Mouse (Mus musculus) MEL (cell line): Measurements from ENCODE around the gene Cyth3. TPM values are rescaled to one million over a fixed set of nuclear protein-coding genes. Genes with fewer than 3 reads are reported as not detected.

ENCODE experiments used
- DNase-seq: peaks from one replicate; pipeline ENCODE4 v3.0.0; 2011; ENCODE audit warnings: low read depth, low spot score
- H3K27ac ChIP-seq: 2 replicates; pipeline ENCODE4 v1.5.1; 2012; ENCODE audit warnings: low read depth, mild to moderate bottlenecking, control low read depth, low read length, moderate library complexity; ENCODE audit not compliant: control insufficient read depth
- H3K27me3 ChIP-seq, 2 experiments: fragments of 150-350 bp in 1 of 2; sonication (generic) in 1 of 2; 2 replicates each; pipeline ENCODE4 v1.6.1; 2012; ENCODE audit warnings: low read length in 2 of 2, mild to moderate bottlenecking in 2 of 2, improper control_type of control experiment in 1 of 2, moderate library complexity in 1 of 2; ENCODE audit not compliant: insufficient read depth in 2 of 2, control insufficient read depth in 1 of 2
- H3K36me3 ChIP-seq, 2 experiments: 2 replicates each; pipeline ENCODE4 v1.6.1; 2012 to 2014; ENCODE audit warnings: low read length in 2 of 2, improper control_type of control experiment in 1 of 2, inconsistent platforms in 1 of 2, mild to moderate bottlenecking in 1 of 2; ENCODE audit not compliant: insufficient read depth in 2 of 2, control insufficient read depth in 1 of 2
- H3K4me1 ChIP-seq, 2 experiments: fragments of 150-350 bp in 1 of 2; sonication (generic) in 1 of 2; 2 replicates each; pipeline ENCODE4 v1.6.1; 2012; ENCODE audit warnings: low read length in 2 of 2, improper control_type of control experiment in 1 of 2, mild to moderate bottlenecking in 1 of 2; ENCODE audit not compliant: insufficient read depth in 2 of 2, control insufficient read depth in 1 of 2
- H3K4me3 ChIP-seq, 2 experiments: fragments of 150-350 bp in 1 of 2; sonication (generic) in 1 of 2; 2 replicates each; pipeline ENCODE4 v1.5.1; 2012; ENCODE audit warnings: low read depth in 2 of 2, low read length in 2 of 2, mild to moderate bottlenecking in 2 of 2, moderate library complexity in 2 of 2, control low read depth in 1 of 2, improper control_type of control experiment in 1 of 2; ENCODE audit not compliant: control insufficient read depth in 1 of 2, insufficient read depth in 1 of 2
- H3K79me2 ChIP-seq: 2 replicates; pipeline ENCODE4 v1.6.1; 2012; ENCODE audit warnings: mild to moderate bottlenecking, low read length, moderate library complexity; ENCODE audit not compliant: control insufficient read depth, poor library complexity, insufficient read depth
- H3K9ac ChIP-seq: 2 replicates; pipeline ENCODE4 v1.6.1; 2012; ENCODE audit warnings: low read depth, mild to moderate bottlenecking, control low read depth, low read length, moderate library complexity; ENCODE audit not compliant: control insufficient read depth, poor library complexity, severe bottlenecking
- H3K9me3 ChIP-seq: fragments of 150-350 bp; sonication (generic); replicated peaks from 2 replicates; pipeline ENCODE4 v1.6.1; 2012; ENCODE audit warnings: mild to moderate bottlenecking, low read length, improper control_type of control experiment, moderate library complexity; ENCODE audit not compliant: insufficient read depth
- BHLHE40 ChIP-seq: IDR thresholded peaks from 2 replicates; pipeline ENCODE4 v1.6.1; 2012; ENCODE audit warnings: low read depth, mild to moderate bottlenecking, inconsistent platforms, low read length, improper control_type of control experiment, borderline replicate concordance
- CHD1 ChIP-seq: IDR thresholded peaks from 2 replicates; pipeline ENCODE4 v1.6.1; 2012; ENCODE audit warnings: low read depth, mild to moderate bottlenecking, inconsistent platforms, low read length, improper control_type of control experiment
- CHD2 ChIP-seq: IDR thresholded peaks from 2 replicates; pipeline ENCODE4 v1.6.1; 2011; ENCODE audit warnings: low read length, improper control_type of control experiment
- CTCF ChIP-seq, 3 experiments: IDR thresholded peaks in 2 of 3; conservative IDR thresholded peaks in 1 of 3; 2 replicates each; pipeline ENCODE4 v1.5.1; 2011 to 2012; ENCODE audit warnings: low read length in 3 of 3, low read depth in 2 of 3, mild to moderate bottlenecking in 2 of 3, improper control_type of control experiment in 1 of 3, inconsistent platforms in 1 of 3, mixed read lengths in 1 of 3, moderate library complexity in 1 of 3; ENCODE audit not compliant: control insufficient read depth in 1 of 3, insufficient read depth in 1 of 3, poor library complexity in 1 of 3, severe bottlenecking in 1 of 3
- E2F4 ChIP-seq: IDR thresholded peaks from 2 replicates; pipeline ENCODE4 v1.6.1; 2011; ENCODE audit warnings: low read depth, low read length, improper control_type of control experiment, borderline replicate concordance
- ELF1 ChIP-seq: IDR thresholded peaks from 2 replicates; pipeline ENCODE4 v1.6.1; 2014; ENCODE audit warnings: low read depth, mild to moderate bottlenecking, inconsistent platforms, low read length, improper control_type of control experiment, moderate library complexity
- EP300 ChIP-seq, 2 experiments: IDR thresholded peaks; 2 replicates each; pipeline ENCODE4 v1.6.1; 2011; ENCODE audit warnings: improper control_type of control experiment in 2 of 2, low read length in 2 of 2, low read depth in 1 of 2, mild to moderate bottlenecking in 1 of 2
- ETS1 ChIP-seq: IDR thresholded peaks from 2 replicates; pipeline ENCODE4 v1.6.1; 2012; ENCODE audit warnings: low read depth, mild to moderate bottlenecking, inconsistent platforms, low read length, improper control_type of control experiment, moderate library complexity
- GABPA ChIP-seq: IDR thresholded peaks from 2 replicates; pipeline ENCODE4 v1.6.1; 2012; ENCODE audit warnings: low read depth, mild to moderate bottlenecking, inconsistent platforms, low read length, improper control_type of control experiment, moderate library complexity
- GATA1 ChIP-seq: IDR thresholded peaks from 2 replicates; pipeline ENCODE4 v1.6.1; 2011; ENCODE audit warnings: low read depth, low read length, improper control_type of control experiment
- JUND ChIP-seq: IDR thresholded peaks from 2 replicates; pipeline ENCODE4 v1.6.1; 2011; ENCODE audit warnings: low read depth, mild to moderate bottlenecking, improper control_type of control experiment, low read length
- KAT2A ChIP-seq: conservative IDR thresholded peaks from 2 replicates; pipeline ENCODE4 v1.6.1; 2012; ENCODE audit warnings: low read depth, low read length, improper control_type of control experiment, inconsistent platforms
- MAFK ChIP-seq: IDR thresholded peaks from 2 replicates; pipeline ENCODE4 v1.6.1; 2011; ENCODE audit warnings: low read depth, mild to moderate bottlenecking, low read length, improper control_type of control experiment, borderline replicate concordance
- MAX ChIP-seq: IDR thresholded peaks from 2 replicates; pipeline ENCODE4 v1.6.1; 2011; ENCODE audit warnings: low read length, improper control_type of control experiment
- MAZ ChIP-seq: IDR thresholded peaks from 2 replicates; pipeline ENCODE4 v1.6.1; 2012; ENCODE audit warnings: low read depth, mild to moderate bottlenecking, inconsistent platforms, low read length, improper control_type of control experiment
- MEF2A ChIP-seq: IDR thresholded peaks from 2 replicates; pipeline ENCODE4 v1.6.1; 2014; ENCODE audit warnings: low read depth, mild to moderate bottlenecking, inconsistent platforms, low read length, improper control_type of control experiment; ENCODE audit not compliant: poor library complexity, insufficient replicate concordance, severe bottlenecking; ENCODE audit errors: extremely low read depth
- MXI1 ChIP-seq: IDR thresholded peaks from 2 replicates; pipeline ENCODE4 v1.6.1; 2011; ENCODE audit warnings: mild to moderate bottlenecking, low read depth, low read length, improper control_type of control experiment
- MYB ChIP-seq: IDR thresholded peaks from 2 replicates; pipeline ENCODE4 v1.6.1; 2011; ENCODE audit warnings: mild to moderate bottlenecking, low read depth, low read length, improper control_type of control experiment
- MYC ChIP-seq: IDR thresholded peaks from 2 replicates; pipeline ENCODE4 v1.6.1; 2011; ENCODE audit warnings: low read depth, mild to moderate bottlenecking, low read length, improper control_type of control experiment, moderate library complexity
- POLR2A ChIP-seq, 2 experiments: IDR thresholded peaks; 2 replicates each; pipeline ENCODE4 v1.6.1; 2011 to 2012; ENCODE audit warnings: low read length in 2 of 2, mild to moderate bottlenecking in 2 of 2, control low read depth in 1 of 2, improper control_type of control experiment in 1 of 2, low read depth in 1 of 2, moderate library complexity in 1 of 2; ENCODE audit not compliant: control insufficient read depth in 1 of 2, insufficient read depth in 1 of 2, poor library complexity in 1 of 2
- POLR2AphosphoS2 ChIP-seq: IDR thresholded peaks from 2 replicates; pipeline ENCODE4 v1.6.1; 2011; ENCODE audit warnings: low read length, improper control_type of control experiment
- POLR2AphosphoS5 ChIP-seq: IDR thresholded peaks from 2 replicates; pipeline ENCODE4 v1.6.1; 2012; ENCODE audit warnings: low read depth, borderline replicate concordance, mild to moderate bottlenecking, inconsistent platforms, low read length, moderate library complexity, mixed read lengths
- RAD21 ChIP-seq: IDR thresholded peaks from 2 replicates; pipeline ENCODE4 v1.6.1; 2011; ENCODE audit warnings: mild to moderate bottlenecking, low read depth, low read length, improper control_type of control experiment
- RCOR1 ChIP-seq: IDR thresholded peaks from 2 replicates; pipeline ENCODE4 v1.6.1; 2012; ENCODE audit warnings: low read depth, mild to moderate bottlenecking, inconsistent platforms, low read length, improper control_type of control experiment
- SIN3A ChIP-seq: IDR thresholded peaks from 2 replicates; pipeline ENCODE4 v1.6.1; 2012; ENCODE audit warnings: low read length, improper control_type of control experiment, inconsistent platforms
- SMC3 ChIP-seq: IDR thresholded peaks from 2 replicates; pipeline ENCODE4 v1.6.1; 2011; ENCODE audit warnings: low read depth, low read length, improper control_type of control experiment
- TAL1 ChIP-seq: IDR thresholded peaks from 2 replicates; pipeline ENCODE4 v1.6.1; 2012; ENCODE audit warnings: mild to moderate bottlenecking, inconsistent platforms, low read length, moderate library complexity, mixed read lengths
- TBP ChIP-seq: IDR thresholded peaks from 2 replicates; pipeline ENCODE4 v1.8.0; 2011; ENCODE audit warnings: low read depth, low read length, improper control_type of control experiment
- TCF12 ChIP-seq: IDR thresholded peaks from 2 replicates; pipeline ENCODE4 v1.6.1; 2014; ENCODE audit warnings: low read depth, mild to moderate bottlenecking, inconsistent platforms, low read length, improper control_type of control experiment, moderate library complexity
- UBTF ChIP-seq: IDR thresholded peaks from 2 replicates; pipeline ENCODE4 v1.6.1; 2012; ENCODE audit warnings: low read depth, mild to moderate bottlenecking, inconsistent platforms, low read length, improper control_type of control experiment, moderate library complexity, borderline replicate concordance; ENCODE audit not compliant: insufficient read depth
- USF1 ChIP-seq: IDR thresholded peaks from 2 replicates; pipeline ENCODE4 v1.6.1; 2014; ENCODE audit warnings: low read depth, mild to moderate bottlenecking, inconsistent platforms, low read length, improper control_type of control experiment, moderate library complexity
- USF2 ChIP-seq, 2 experiments: IDR thresholded peaks; 2 replicates each; pipeline ENCODE4 v1.6.1; 2011 to 2012; ENCODE audit warnings: improper control_type of control experiment in 2 of 2, low read length in 2 of 2, borderline replicate concordance in 1 of 2, inconsistent platforms in 1 of 2, low read depth in 1 of 2, mild to moderate bottlenecking in 1 of 2; ENCODE audit not compliant: insufficient read depth in 1 of 2
- ZC3H11A ChIP-seq: IDR thresholded peaks from 2 replicates; pipeline ENCODE4 v1.6.1; 2012; ENCODE audit warnings: low read depth, mild to moderate bottlenecking, inconsistent platforms, low read length, improper control_type of control experiment
- ZKSCAN1 ChIP-seq: IDR thresholded peaks from 2 replicates; pipeline ENCODE4 v1.6.1; 2012; ENCODE audit warnings: low read depth, mild to moderate bottlenecking, inconsistent platforms, low read length, improper control_type of control experiment, moderate library complexity
- ZMIZ1 ChIP-seq: IDR thresholded peaks from 2 replicates; pipeline ENCODE4 v1.6.1; 2012; ENCODE audit warnings: low read depth, mild to moderate bottlenecking, inconsistent platforms, low read length, improper control_type of control experiment, moderate library complexity
- ZNF384 ChIP-seq: IDR thresholded peaks from 2 replicates; pipeline ENCODE4 v1.6.1; 2012; ENCODE audit warnings: low read depth, mild to moderate bottlenecking, inconsistent platforms, low read length, improper control_type of control experiment
- polyA plus RNA-seq, 2 experiments: library from polyadenylated mRNA; stranded (reverse) in 1 of 2; unstranded in 1 of 2; fragments of >175 nt in 1 of 2; fragments of >200 nt in 1 of 2; gene quantifications; 2 replicates each; pipeline versions ENCODE4 v1.2.1 to v1.2.4; 2012; ENCODE audit warnings: low replicate concordance in 2 of 2, low read depth in 1 of 2; ENCODE audit not compliant: insufficient read length in 2 of 2, insufficient read depth in 1 of 2, missing spikeins in 1 of 2
- total RNA-seq: library from RNA; depleted of rRNA; stranded (reverse); fragments of 300-350 nt; gene quantifications from 2 replicates; pipeline ENCODE4 v1.2.3, GENCODE M21; 2012

Gene Cyth3
- total and polyA plus RNA-seq, 3 experiments, result 41.1 to 44.9 TPM; not detected in 1

DNA sequence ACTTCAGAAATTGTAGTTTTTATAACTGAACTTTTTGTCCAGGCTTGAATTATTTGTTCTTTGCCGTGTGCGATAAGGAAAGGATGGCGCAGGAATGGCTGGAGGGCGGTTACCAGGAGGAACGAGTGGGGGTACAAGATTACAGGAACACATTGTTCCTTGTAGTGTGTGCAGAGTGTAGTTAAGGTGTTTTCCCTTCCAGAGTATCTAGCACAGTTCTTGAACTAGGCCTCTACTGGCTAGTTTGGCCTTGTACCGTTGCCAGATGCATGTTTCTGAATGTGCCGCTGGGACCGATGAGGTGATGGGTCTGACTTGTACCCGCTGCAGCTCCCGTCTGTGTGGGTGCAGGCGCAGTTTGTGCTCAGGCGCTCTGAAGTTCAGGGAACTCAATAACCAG lies 3.2 kb downstream of the Cyth3 start:
- Histone ChIP-seq H3K9ac (peak overlapping the region; percentile 76), H3K27me3 (no peaks in the 10 kb centered on the region), H3K27ac (peak overlapping the region; percentile 91), H3K79me2 (peaks cover 52% of the 10 kb centered on the region), H3K4me1 (peaks cover 12 to 16% of the 10 kb centered on the region in 2 experiments), H3K36me3 (peaks cover 0 to 27% of the 10 kb centered on the region in 2 experiments; a peak in 2 of 4 replicates), H3K9me3 (no peaks in the 10 kb centered on the region), H3K4me3 (peak overlapping the region; percentile 19 to 60)
- DNase-seq, result peak; percentile 85
- TF ChIP-seq MXI1 (no peak; the same call in 1 of the 2 replicates), ZNF384 (no peak; the same call in 1 of the 2 replicates), CHD1 (no peak), MYB (no peak), SMC3 (no peak), CTCF (IDR thresholded peaks at IDR 0.05 in 2 of 3, conservative IDR thresholded peaks at IDR 0.05 in 1 of 3; ENCODE audit: control insufficient read depth in 1 of 3, insufficient read depth in 1 of 3, low read depth in 2 of 3, low read length in 3 of 3, poor library complexity in 1 of 3, severe bottlenecking in 1 of 3) (no peak), TCF12 (peak; percentile 76), KAT2A (no peak), CHD2 (no peak), POLR2A (IDR thresholded peaks at IDR 0.05; ENCODE audit: control insufficient read depth in 1 of 2, insufficient read depth in 1 of 2, low read depth in 1 of 2, low read length in 2 of 2, poor library complexity in 1 of 2) (peak in 1 of 2 experiments; percentile 44; a peak in 1 of 4 replicates), TBP (peak; percentile 72), POLR2AphosphoS5 (no peak), ETS1 (peak; percentile 41; the same call in 1 of the 2 replicates), ELF1 (no peak), RCOR1 (no peak), EP300 (IDR thresholded peaks at IDR 0.05; ENCODE audit: low read depth in 1 of 2, low read length in 2 of 2) (peak; percentile 15 to 90; a peak in 3 of 4 replicates), ZMIZ1 (no peak), USF2 (IDR thresholded peaks at IDR 0.05; ENCODE audit: borderline replicate concordance in 1 of 2, insufficient read depth in 1 of 2, low read depth in 1 of 2, low read length in 2 of 2) (no peak), MYC (peak; percentile 10; the same call in 1 of the 2 replicates), USF1 (no peak), BHLHE40 (no peak), MAX (no peak), ZKSCAN1 (no peak), JUND (no peak), RAD21 (no peak), MAFK (no peak), GABPA (no peak), MEF2A (no peak), UBTF (no peak), POLR2AphosphoS2 (no peak), SIN3A (no peak), E2F4 (no peak), MAZ (no peak), TAL1 (peak; percentile 95), GATA1 (peak; percentile 90), ZC3H11A (no peak)
